Mouse (Mus musculus) ES-E14 (cell line): ENCODE measurements around the gene Fbxo40.

Experiments
- CHD2 ChIP-seq: IDR thresholded peaks from 2 replicates; pipeline ENCODE4 v1.6.1; 2014; ENCODE audit warnings: mild to moderate bottlenecking, low read depth, low read length, inconsistent platforms
- HCFC1 ChIP-seq: IDR thresholded peaks from 2 replicates; pipeline ENCODE4 v1.6.1; 2012; ENCODE audit warnings: low read length, inconsistent platforms, borderline replicate concordance; ENCODE audit not compliant: insufficient read depth
- MAFK ChIP-seq: IDR thresholded peaks from 2 replicates; pipeline ENCODE4 v1.6.1; 2014; ENCODE audit warnings: mild to moderate bottlenecking, low read depth, low read length, inconsistent platforms; ENCODE audit not compliant: insufficient read depth
- ZC3H11A ChIP-seq: IDR thresholded peaks from 2 replicates; pipeline ENCODE4 v1.6.1; 2012; ENCODE audit warnings: low read depth, mild to moderate bottlenecking, inconsistent platforms, low read length, borderline replicate concordance
- ZNF384 ChIP-seq: IDR thresholded peaks from 2 replicates; pipeline ENCODE4 v1.6.1; 2012; ENCODE audit warnings: low read depth, low read length, inconsistent platforms

- TF ChIP-seq ZNF384, result no peak
- TF ChIP-seq ZC3H11A, result no peak
- no peak for TF ChIP-seq MAFK
- no peak for TF ChIP-seq CHD2
- TF ChIP-seq HCFC1, result no peak
These were observed 6.5 kb downstream of the Fbxo40 start for GRCm38 (mm10) chr16:36983796-36984195.
